Mouse (Mus musculus): ENCODE measurements at regions not wholly inside any gene's neighbourhood (a gene's known extent, or its start where the extent isn't known, plus 50 kb on each side); places are given as distances from the start of the nearest gene placed in this dataset.

GRCm38 (mm10) chr13:35383624-35384018 is 276.0 kb upstream of the Cdyl start:
- no peak for TF ChIP-seq CTCF (IDR thresholded peaks at IDR 0.05; ENCODE audit: borderline replicate concordance, control insufficient read depth, extremely low read depth, insufficient read depth, low read length, poor library complexity)
- no peak for TF ChIP-seq POLR2A (IDR thresholded peaks at IDR 0.05; ENCODE audit: control insufficient read depth, extremely low read depth, insufficient read depth, low read length, poor library complexity)

Measured in thymus, adult 2 months (tissue).